Mouse (Mus musculus) E14TG2a.4 (cell line): ENCODE data around the gene Afdn.

ENCODE experiments used
- CTCF ChIP-seq: conservative IDR thresholded peaks from 2 replicates; pipeline ENCODE4 v1.5.1; 2014; ENCODE audit warnings: low read length
- NANOG ChIP-seq: IDR thresholded peaks from 2 replicates; pipeline ENCODE4 v1.6.1; 2014; ENCODE audit warnings: borderline replicate concordance, low read length, mixed read lengths

- TF ChIP-seq CTCF, result no peak
- TF ChIP-seq NANOG, result no peak
Measured at GRCm38 (mm10) chr17:13768531-13768930, 8.2 kb downstream of the Afdn start.
